Mouse (Mus musculus) megakaryocyte progenitor cell, adult 5-6 weeks (primary cell): ENCODE data around the gene Ifi208. TPM values are rescaled to one million over a fixed set of nuclear protein-coding genes. Genes with fewer than 3 reads are reported as not detected.
"Not testable (repeated sequence)": the region's sequence is repeated elsewhere in the genome, so short reads cannot be mapped to it uniquely, and the experiment has no call there.

Experiments used
- ATAC-seq: replicated peaks from 2 replicates; pipeline ENCODE4 v1.8.0; 2016; ENCODE audit warnings: mild to moderate bottlenecking, moderate TSS enrichment, inconsistent platforms; ENCODE audit not compliant: poor library complexity
- total RNA-seq, 2 experiments: library from RNA; stranded (forward) in 1 of 2; stranded (reverse) in 1 of 2; fragments of 157-497, 149-512 nt in 1 of 2; fragments of 200-1000 nt in 1 of 2; gene quantifications; 2 replicates each; pipeline versions ENCODE4 v1.2.3 to v1.2.4; 2015 to 2017

The Ifi208 gene
- total RNA-seq (2015) (0.20 TPM in 1 of 2 replicates, not detected in the other), total RNA-seq (2017) (0.20 TPM in 1 of 2 replicates, not detected in the other)

DNA sequence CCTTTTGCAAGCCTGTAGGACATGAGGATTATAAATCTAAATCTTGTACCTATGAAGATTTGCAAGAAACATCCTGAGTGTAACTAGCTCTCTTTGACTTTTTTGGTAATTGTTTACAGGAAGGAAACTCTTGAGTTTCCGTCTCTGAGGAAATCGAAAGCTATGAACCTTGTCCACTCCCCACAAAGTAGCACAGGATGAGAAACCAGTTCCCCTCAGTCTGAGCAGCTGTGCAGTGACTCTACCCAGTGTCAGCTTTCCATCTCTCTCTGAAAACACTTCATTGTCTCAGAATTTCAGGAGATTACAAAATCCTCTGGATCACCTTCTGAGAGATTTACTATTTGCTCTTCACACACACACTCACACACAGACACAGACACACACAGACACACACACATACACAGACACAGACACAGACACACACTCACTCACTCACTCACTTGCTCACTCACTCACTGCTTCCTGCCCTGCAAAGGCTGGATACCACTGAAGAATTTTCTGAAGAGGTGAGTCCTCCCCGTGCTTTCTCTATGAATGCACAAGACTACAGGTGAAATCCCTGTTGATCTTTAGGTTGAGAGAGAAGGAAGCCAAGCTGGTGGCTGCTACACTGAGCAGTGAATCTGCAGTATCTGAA, at the start of gene Ifi208:
Ifi208 (plus strand) TSS at position 218 of the 640 bp plus-strand sequence.
- peak; percentile 42; the same call in 1 of the 2 replicates for ATAC-seq

DNA sequence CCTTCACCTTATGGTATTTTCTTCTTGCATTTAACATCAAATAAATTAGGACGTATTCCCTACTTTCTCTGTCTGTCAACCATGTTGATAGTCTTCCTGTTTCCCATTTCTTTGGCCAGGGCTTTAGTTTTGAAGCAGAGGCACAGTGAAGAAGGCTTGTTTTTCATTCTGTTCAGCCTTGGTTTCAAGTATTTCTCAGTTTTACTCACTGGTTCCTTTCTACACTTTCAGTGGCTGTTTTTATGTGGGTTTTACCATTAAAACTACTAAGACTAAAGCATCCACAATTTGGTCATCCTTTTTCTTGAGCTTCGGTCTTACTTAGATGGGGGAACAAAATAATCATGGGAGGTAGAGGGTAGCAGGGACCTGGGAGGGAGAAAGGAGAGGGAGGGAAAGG, 49.4 kb upstream of the Ifi208 start:
- ATAC-seq, result no peak

- ATAC-seq, result peak; percentile 63; the same call in 1 of the 2 replicates
Observed at GRCm38 (mm10) chr1:173626686-173627085, 46.8 kb upstream of the Ifi208 start.

DNA sequence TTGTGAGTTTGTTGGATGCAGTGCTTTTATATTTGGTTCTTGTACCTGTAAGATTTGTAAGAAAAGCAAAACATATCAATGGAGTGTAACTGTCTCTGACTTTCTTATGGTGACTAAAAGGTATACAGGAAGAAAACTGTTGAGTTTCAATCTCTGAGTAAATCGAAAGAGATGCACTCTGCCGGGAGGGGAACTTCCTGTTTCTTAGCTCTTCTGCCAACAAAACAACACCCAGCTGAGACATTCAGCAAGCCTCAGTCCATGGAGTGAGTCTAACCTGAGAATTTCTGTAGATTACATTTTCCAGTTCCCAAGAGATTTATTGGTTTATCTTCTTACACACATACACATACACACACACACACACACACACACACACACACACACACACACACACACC, 42.9 kb upstream of the Ifi208 start, which contains the start of gene Ifi209:
Ifi209 (plus strand) TSS at position 296 of the 400 bp plus-strand sequence.
- peak; percentile 70 for ATAC-seq

GRCm38 (mm10) chr1:173633969-173634645, 39.4 kb upstream of the Ifi208 start:
- ATAC-seq, result peak; percentile 74

DNA sequence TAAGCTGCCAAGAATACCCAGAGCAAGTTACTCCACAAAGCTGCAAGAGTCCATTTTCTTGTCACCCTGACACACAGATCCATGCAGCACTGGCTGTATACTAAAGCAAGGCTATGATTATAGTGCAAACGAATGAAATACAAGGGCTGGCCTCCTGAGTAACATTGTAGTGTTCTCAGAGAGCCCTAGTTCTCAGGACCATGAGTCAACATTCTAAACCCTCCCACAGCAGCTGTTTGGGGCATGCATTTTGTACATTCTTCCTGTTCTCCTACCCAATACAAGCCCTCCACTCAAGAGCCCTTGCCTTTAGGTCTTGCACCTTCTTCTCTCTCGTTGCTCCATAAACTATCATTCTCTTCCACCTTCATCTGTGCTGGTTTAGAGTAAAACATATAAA, 28.1 kb upstream of the Ifi208 start:
- ATAC-seq, result no peak

GRCm38 (mm10) chr1:173657973-173658372, 15.5 kb upstream of the Ifi208 start:
- ATAC-seq, result peak; percentile 60

DNA sequence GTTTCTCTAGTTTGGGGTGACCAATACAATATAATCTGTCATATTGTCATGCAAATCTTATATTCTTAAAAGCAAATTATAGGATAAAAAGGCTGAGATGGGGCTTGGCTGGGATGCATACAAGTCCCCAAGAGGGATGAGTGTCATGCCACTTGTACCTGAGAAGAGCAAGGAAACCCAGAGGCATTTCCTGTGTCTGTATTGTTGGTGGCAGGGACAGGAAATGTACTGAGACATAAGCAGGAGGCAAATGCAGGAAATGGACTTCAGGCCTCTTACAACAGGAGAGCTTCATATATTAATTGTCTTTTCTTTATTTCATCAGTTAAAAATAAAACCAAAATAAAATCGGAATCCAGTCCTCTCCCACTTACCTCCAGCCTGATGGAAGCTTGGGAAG, 5.1 kb downstream of the Ifi208 start:
- not testable (repeated sequence) for ATAC-seq

DNA sequence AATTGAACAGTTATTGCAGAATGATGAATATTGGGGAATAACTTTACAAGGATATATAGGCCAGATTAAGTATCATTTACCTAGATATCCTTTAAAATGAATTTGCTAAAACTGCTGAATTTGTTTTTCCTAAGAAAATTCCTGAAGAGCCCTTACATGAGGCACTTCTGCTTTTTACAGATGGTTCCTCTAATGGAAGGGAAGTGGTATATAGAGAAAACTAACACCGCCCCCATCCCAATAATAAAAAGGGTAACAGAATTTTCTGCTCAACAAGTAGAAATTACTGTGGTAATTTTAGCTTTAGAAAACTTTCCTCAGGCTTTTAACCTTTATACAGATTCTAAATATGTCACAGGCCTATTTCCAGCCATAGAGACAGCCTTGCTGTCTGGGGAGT, 20.8 kb downstream of the Ifi208 start:
- ATAC-seq, result peak; percentile 63

GRCm38 (mm10) chr1:173733219-173733618, 59.7 kb downstream of the Ifi208 start:
- ATAC-seq, result no peak

DNA sequence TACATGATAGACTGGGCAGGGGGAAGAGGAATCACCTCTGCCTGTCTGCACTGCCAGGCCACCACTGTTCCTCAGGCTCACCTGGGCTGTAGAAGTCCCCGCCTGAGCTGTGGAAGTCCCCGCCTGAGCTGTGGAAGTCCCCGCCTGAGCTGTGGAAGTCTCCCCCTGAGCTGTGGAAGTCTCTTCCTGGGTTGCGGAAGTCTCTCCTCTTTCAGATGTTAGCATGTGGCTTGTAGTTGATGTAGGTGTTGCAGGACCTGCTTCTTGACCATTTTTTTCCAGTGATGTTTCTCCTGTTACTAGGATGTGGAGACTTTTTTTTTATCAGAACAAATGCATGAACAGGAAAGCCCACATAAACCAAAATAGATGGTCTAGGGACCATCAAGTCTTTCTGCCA, 61.5 kb downstream of the Ifi208 start:
- ATAC-seq, result not testable (repeated sequence)

DNA sequence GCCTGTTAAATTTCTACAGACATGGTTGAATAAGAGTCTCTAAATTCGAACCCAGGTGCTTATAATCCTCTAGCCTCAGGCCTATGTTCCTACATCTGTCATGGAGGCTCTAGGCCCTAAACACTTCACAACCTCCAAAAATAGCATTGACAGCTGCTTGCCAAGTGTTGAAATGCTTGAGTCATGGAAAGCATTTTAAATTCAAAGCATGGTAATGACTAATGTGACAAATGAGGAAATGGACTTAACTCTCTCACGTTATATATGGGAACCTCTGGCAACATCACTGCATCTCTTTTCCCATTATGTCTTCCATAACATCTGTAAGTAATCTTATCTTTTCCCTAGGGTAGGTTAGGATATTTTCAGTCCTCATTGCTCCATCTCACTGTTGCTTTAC, 63.5 kb downstream of the Ifi208 start:
- peak; percentile 81 for ATAC-seq

- no peak; the same call in 1 of the 2 replicates for ATAC-seq
Observed at GRCm38 (mm10) chr1:173740537-173740936, 67.1 kb downstream of the Ifi208 start.

DNA sequence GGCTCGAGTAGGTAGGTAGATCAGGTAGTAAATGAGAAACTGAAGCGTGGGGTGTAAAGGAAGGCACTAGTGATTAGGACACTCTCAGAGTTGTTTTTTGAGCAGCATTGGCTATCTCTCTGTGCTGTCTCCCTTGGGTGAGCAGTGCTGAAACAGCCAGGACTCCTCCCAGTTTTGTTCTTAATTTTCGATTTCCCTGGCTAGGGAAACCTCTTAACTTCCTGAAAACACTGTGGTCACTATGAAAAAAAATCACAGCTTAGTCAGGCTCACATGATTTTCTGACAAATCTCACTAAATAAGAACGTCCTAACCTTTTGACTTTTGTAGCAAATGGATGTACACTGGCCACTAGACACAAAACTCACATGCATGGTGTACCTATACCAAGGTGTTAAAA, 68.2 kb downstream of the Ifi208 start, which contains the start of gene Ifi207:
Ifi207 (minus strand) TSS at position 92 of the 400 bp plus-strand sequence.
- ATAC-seq, result peak; percentile 79

DNA sequence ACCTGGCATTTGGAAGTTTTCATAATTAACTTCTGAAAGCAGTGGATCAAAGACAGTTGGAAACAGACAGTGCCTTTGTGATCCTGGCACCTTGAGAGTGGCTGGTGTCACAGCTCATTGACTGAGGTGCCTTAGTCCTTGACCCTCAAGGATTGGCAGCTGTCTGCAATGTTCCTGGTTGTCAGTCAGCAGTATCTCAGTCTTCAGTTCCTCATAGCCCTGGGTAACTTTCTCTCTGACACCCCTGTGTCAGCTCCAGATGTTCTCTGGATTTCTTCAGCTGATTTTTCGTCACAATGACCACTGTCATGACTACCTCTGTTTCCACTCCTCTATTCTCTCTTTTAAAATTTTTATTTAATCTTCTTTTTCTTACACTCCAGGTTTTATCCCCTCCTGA, 68.8 kb downstream of the Ifi208 start:
- peak; percentile 62 for ATAC-seq

Other genes starting within 250 kb of the Ifi208 start
- gene Ifi206, start 182.6 kb upstream of the Ifi208 start, total RNA-seq (2015), result 0.20 and 0.25 TPM in 2 replicates
- 0.07 and 0.17 TPM in 2 replicates for gene Ifi206, start 182.6 kb upstream of the Ifi208 start, total RNA-seq (2017)
- 0.17 and 0.37 TPM in 2 replicates for gene Ifi214, start 137.7 kb upstream of the Ifi208 start, total RNA-seq (2015)
- 0.17 and 0.84 TPM in 2 replicates for gene Ifi214, start 137.7 kb upstream of the Ifi208 start, total RNA-seq (2017)
- gene Ifi213, start 74.4 kb upstream of the Ifi208 start, total RNA-seq (2015), result 0.51 and 2.6 TPM in 2 replicates
- gene Ifi213, start 74.4 kb upstream of the Ifi208 start, total RNA-seq (2017), result 0.42 TPM in 1 of 2 replicates, not detected in the other
- gene Ifi209, start 42.8 kb upstream of the Ifi208 start, total RNA-seq (2015), result 67.0 and 77.5 TPM in 2 replicates
- gene Ifi209, start 42.8 kb upstream of the Ifi208 start, total RNA-seq (2017), result 92.2 and 98.9 TPM in 2 replicates
- gene Ifi207, start 68.1 kb downstream of the Ifi208 start, total RNA-seq (2015), result 1.4 and 1.9 TPM in 2 replicates
- 0.33 and 0.88 TPM in 2 replicates for gene Ifi207, start 68.1 kb downstream of the Ifi208 start, total RNA-seq (2017)
- gene Ifi204, start 93.3 kb downstream of the Ifi208 start, total RNA-seq (2015), result 3.6 and 4.1 TPM in 2 replicates
- 4.2 and 4.9 TPM in 2 replicates for gene Ifi204, start 93.3 kb downstream of the Ifi208 start, total RNA-seq (2017)
- 6.8 and 13.6 TPM in 2 replicates for gene Ifi211, start 239.4 kb downstream of the Ifi208 start, total RNA-seq (2015)
- gene Ifi211, start 239.4 kb downstream of the Ifi208 start, total RNA-seq (2017), result 13.6 and 14.5 TPM in 2 replicates